Mouse (Mus musculus): ENCODE data around the gene Pfkp. TPM values are rescaled to one million over a fixed set of nuclear protein-coding genes. Genes with fewer than 3 reads are reported as not detected.

The Pfkp gene
- polyA plus RNA-seq, 1 experiment from 2014 or later = 26.8 TPM

DNA sequence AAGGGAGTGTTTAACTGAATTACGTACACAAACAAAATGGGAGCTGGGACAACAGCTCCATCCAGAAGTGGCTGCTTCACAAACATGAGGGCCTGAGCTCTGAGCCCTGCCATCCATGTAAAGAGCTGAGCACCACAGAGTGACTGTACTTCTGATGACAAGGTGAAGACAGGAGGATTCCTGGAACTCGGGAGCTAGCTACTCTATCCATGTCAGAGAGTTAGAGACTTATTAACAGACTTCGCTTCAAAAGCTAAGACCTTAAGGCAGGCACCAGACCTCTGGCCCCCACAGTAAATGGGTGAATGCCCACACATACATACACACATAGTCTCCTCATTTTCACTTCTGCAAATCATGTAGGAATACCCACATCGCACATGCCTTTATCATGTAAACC lies 11.6 kb downstream of the Pfkp start:
- no peak overlapping the region for H3K9ac ChIP-seq
- 77% methylated on average over 4 of the region's 4 CpGs for WGBS
- no peak for ATAC-seq (ENCODE audit: insufficient number of reproducible peaks, low FRiP score, low TSS enrichment, low read depth)
- no peak overlapping the region for H3K4me3 ChIP-seq (replicated peaks)
- no peaks in the 10 kb centered on the region for H3K27me3 ChIP-seq
- H3K9me3 ChIP-seq (replicated peaks) = no peaks in the 10 kb centered on the region
- peaks cover 23% of the 10 kb centered on the region for H3K4me1 ChIP-seq
- no peaks in the 10 kb centered on the region for H3K36me3 ChIP-seq
- H3K4me2 ChIP-seq (replicated peaks) = no peak overlapping the region
- no peak overlapping the region for H3K27ac ChIP-seq (replicated peaks)

DNA sequence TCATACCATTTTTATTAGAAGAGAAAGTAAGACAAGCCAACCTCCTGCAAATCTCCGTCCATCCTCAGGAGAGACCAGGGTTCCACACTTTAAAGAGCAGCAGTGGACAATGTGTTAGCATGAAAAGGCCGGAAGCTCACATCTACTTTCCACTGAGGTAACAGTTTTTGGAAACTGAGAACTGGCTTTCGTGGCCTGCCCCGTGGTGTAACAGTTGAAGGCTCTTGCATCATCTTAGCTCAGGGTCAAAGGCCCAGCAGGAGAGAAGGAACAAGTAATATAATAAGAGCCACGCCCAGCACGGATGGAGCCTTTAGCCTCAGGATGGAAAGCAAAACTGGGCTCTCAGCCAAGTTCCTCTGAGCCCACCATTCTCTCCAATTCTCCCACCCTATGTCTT lies 12.1 kb downstream of the Pfkp start:
- Histone ChIP-seq H3K9ac (no peak overlapping the region), H3K4me1 (peaks cover 23% of the 10 kb centered on the region), H3K4me2 (replicated peaks) (no peak overlapping the region), H3K27ac (replicated peaks) (no peak overlapping the region), H3K9me3 (replicated peaks) (no peaks in the 10 kb centered on the region), H3K4me3 (replicated peaks) (no peak overlapping the region), H3K36me3 (no peaks in the 10 kb centered on the region), H3K27me3 (no peaks in the 10 kb centered on the region)
- ATAC-seq (ENCODE audit: insufficient number of reproducible peaks, low FRiP score, low TSS enrichment, low read depth) = no peak
- 53% methylated on average over 6 of the region's 6 CpGs for WGBS

DNA sequence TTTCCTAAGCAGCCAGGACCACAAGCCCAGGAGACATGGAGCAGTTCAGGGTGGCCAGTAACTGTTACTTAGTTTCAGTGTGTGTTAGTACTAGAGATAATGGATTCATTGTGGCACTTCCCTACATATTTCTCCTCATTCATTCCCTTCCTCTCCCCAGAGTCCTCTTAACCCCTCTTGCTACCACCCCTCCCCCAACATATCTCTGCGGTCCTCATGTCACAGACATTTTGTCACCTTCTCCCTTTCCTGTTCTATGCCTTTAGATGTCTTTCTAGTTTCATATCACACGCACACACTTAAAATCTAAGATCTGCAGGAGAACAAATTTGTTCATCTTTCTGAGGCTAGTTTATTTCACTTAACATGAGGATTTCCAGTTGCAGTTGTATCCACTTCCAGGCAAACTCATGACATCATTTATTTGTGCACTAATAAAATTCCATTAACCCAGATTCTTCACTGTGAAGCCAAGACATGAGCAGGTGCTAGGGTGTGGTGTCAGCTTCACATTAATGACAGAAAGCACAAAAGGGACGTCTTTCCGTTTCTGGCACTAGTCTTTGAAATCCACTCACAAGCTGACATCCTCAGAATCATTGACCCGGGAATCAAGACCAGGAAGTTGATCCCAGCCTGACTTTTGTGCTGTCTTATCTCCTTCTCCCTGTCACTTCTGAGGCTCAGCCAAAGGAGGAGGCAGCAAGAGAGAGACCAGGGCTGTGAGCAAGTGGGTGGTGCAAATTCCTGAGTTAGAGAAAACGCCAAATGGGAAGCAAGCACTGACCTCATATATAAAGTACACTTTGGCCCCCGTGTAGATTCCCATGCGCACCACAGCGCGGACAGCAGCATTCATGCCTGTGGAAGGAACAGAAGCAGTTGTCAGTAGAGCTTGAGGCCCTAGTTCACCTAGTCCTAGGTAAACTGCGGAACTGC lies 13.2 kb downstream of the Pfkp start:
- Histone ChIP-seq H3K9ac (no peak overlapping the region), H3K4me2 (replicated peaks) (no peak overlapping the region), H3K4me1 (peaks cover 23% of the 10 kb centered on the region), H3K36me3 (no peaks in the 10 kb centered on the region), H3K27me3 (no peaks in the 10 kb centered on the region), H3K9me3 (replicated peaks) (no peaks in the 10 kb centered on the region), H3K27ac (replicated peaks) (no peak overlapping the region), H3K4me3 (replicated peaks) (no peak overlapping the region)
- 57% methylated on average over 11 of the region's 11 CpGs for WGBS
- ATAC-seq (ENCODE audit: insufficient number of reproducible peaks, low FRiP score, low TSS enrichment, low read depth) = no peak

DNA sequence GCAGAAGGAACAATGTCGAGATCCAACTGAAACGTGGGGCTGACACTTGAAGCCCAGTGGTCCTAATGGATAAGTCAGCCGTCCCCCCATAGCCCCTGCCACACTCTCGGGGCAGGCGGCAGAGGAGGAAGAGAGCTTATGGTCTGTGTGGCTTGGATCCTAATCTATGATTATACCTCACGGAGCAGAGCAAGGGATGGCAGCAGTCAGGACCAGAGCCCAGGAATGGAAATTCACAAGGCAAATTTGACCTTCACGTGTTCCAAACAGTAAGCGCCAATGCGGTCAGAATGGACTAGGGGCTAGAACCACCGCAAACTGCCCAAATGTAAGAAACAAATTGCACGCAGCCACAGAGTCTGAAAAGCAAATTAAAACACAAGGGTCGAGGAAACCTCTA lies 14.5 kb downstream of the Pfkp start:
- peaks cover 23% of the 10 kb centered on the region for H3K4me1 ChIP-seq
- no peak overlapping the region for H3K4me3 ChIP-seq (replicated peaks)
- no peak overlapping the region for H3K27ac ChIP-seq (replicated peaks)
- ATAC-seq (ENCODE audit: insufficient number of reproducible peaks, low FRiP score, low TSS enrichment, low read depth) = 0 out of 2 replicates have a peak, but pooled peaks have one; percentile 7
- no peak overlapping the region for H3K4me2 ChIP-seq (replicated peaks)
- no peaks in the 10 kb centered on the region for H3K9me3 ChIP-seq (replicated peaks)
- no peaks in the 10 kb centered on the region for H3K27me3 ChIP-seq
- 67% methylated on average over 12 of the region's 12 CpGs for WGBS
- H3K36me3 ChIP-seq = no peaks in the 10 kb centered on the region
- H3K9ac ChIP-seq = no peak overlapping the region

DNA sequence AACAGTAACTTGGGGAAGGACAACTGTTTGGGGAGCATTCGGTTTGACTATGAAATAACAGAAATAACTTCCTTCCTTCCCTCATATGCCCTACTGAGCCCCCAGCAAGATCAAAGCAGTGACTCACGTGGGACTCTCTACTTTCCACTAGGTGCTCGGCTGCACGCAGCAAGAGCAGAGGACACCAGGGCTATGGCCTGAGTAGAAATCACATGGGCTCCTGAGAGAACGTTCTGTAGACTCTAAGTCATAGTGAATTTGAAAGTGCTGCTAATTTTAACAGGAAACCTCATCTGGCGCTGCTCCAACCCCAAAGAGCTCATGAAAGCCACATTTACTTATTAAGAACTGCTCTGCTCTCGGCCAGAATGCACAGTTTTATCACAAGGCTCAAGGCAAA lies 15.1 kb downstream of the Pfkp start:
- H3K27ac ChIP-seq (replicated peaks) = no peak overlapping the region

DNA sequence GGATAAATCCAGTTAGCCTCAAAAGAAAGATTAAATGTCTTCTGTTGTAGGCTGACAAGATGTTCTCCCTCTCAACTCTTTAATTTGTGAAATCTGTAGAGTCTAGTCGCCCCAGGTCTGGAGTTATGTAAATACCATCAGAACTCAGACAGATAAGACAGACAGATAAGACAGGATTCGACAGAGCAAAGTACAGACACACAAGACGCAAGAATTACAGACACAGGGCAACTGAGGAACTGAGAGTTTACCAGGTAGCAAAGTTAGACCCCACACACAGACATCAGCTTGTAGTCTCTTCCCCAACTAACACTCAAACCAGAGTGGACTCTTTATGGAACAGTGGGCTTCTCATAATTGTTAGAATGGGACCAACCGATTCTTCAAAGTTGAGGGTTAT lies 15.6 kb downstream of the Pfkp start:
- Histone ChIP-seq H3K9me3 (replicated peaks) (no peaks in the 10 kb centered on the region), H3K27me3 (no peaks in the 10 kb centered on the region), H3K27ac (replicated peaks) (no peak overlapping the region), H3K9ac (no peak overlapping the region), H3K36me3 (no peaks in the 10 kb centered on the region), H3K4me3 (replicated peaks) (no peak overlapping the region), H3K4me2 (replicated peaks) (no peak overlapping the region), H3K4me1 (peaks cover 23% of the 10 kb centered on the region)
- WGBS = 58% methylated on average over 4 of the region's 4 CpGs
- no peak for ATAC-seq (ENCODE audit: insufficient number of reproducible peaks, low FRiP score, low TSS enrichment, low read depth)

More for the DNA sequence above, 15.1 kb downstream of the Pfkp start:
- Histone ChIP-seq H3K4me2 (replicated peaks) (no peak overlapping the region), H3K4me1 (peaks cover 23% of the 10 kb centered on the region), H3K27me3 (no peaks in the 10 kb centered on the region), H3K9me3 (replicated peaks) (no peaks in the 10 kb centered on the region), H3K9ac (no peak overlapping the region), H3K36me3 (no peaks in the 10 kb centered on the region), H3K4me3 (replicated peaks) (no peak overlapping the region)
- ATAC-seq (ENCODE audit: insufficient number of reproducible peaks, low FRiP score, low TSS enrichment, low read depth) = no peak
- 25% methylated on average over 7 of the region's 7 CpGs for WGBS

DNA sequence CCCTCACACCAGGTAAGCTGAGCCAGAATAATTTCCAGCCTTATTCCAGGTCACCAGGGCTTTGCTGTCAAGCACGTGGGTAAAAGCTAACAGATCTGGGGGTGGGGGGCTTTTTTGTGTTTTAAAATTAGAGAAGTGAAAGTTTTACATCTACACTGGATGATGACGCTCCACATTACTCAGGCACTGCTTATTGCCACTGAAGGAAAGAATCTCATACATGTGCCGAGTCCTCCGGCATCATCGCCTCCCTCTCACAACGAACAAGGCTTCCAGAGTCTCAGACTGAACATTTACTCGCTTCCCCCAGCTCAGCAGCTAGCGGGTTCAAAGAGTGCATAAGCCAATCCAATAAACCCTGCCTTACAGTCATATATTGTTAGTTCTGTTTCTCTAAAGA lies 16.1 kb downstream of the Pfkp start:
- Histone ChIP-seq H3K9me3 (replicated peaks) (no peaks in the 10 kb centered on the region), H3K27ac (replicated peaks) (no peak overlapping the region), H3K4me2 (replicated peaks) (no peak overlapping the region), H3K4me3 (replicated peaks) (no peak overlapping the region), H3K36me3 (no peaks in the 10 kb centered on the region), H3K27me3 (no peaks in the 10 kb centered on the region), H3K4me1 (peaks cover 23% of the 10 kb centered on the region), H3K9ac (no peak overlapping the region)
- ATAC-seq (ENCODE audit: insufficient number of reproducible peaks, low FRiP score, low TSS enrichment, low read depth) = no peak
- 48% methylated on average over 8 of the region's 8 CpGs for WGBS

DNA sequence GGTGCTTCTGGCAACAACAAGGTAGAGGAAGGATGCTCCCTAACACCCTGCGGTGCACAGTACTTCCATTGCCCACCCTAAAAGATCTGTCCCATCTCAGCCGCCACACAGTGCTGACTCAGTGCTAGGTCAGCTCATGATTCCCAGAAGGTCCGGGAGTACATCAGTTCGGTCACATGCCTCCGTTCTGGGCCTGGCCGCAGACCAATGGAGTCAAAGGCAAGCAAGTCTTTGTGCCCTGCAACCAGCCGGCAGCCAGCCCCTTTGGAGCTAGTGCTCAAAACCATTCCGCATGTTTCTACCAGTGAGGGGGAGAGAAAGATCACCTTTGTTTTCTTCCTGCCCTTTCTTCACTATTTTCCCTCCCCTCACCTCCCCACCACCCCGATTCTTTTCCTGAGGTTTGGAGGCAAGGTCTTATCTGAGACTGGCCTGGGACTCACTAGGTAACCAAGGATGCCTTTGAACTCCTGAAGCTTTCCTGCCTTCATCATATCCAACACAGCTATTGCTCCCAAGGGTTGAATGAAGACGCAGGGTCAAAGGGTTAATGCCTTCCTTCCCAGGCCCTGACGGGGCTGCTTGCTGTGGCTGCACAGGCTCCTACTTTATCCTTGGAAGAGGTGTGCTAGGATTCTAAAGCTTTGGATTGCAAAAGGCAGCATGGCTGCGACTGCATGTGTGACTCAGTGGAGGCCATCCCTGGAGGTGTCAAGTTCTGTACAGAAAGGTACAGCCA lies 16.6 kb downstream of the Pfkp start:
- Histone ChIP-seq H3K4me3 (replicated peaks) (no peak overlapping the region), H3K27me3 (no peaks in the 10 kb centered on the region)

DNA sequence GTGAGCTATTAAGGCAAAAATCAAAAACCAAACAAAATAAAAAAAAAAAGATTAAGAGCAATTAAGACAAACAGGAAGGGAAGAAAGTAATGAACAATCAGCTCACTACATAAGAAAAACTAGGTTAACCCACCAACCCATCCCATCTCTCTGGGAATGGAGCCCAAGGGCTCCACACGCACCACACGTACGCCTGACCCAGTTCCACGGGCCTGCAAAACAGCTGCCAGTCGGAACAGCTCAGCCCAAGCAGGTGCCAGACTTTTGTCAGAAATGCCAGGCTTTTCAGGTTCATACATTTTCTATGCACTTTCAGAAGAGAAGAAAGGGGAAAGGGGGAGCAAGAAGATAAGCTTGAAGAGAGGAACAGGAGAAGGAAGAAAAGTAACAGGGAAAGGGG lies 17.9 kb downstream of the Pfkp start:
- WGBS = 75% methylated on average over 5 of the region's 5 CpGs
- Histone ChIP-seq H3K27me3 (no peaks in the 10 kb centered on the region), H3K4me2 (replicated peaks) (no peak overlapping the region), H3K4me3 (replicated peaks) (no peak overlapping the region), H3K9me3 (replicated peaks) (no peaks in the 10 kb centered on the region), H3K4me1 (peaks cover 16% of the 10 kb centered on the region), H3K9ac (no peak overlapping the region), H3K36me3 (no peaks in the 10 kb centered on the region), H3K27ac (replicated peaks) (no peak overlapping the region)
- ATAC-seq (ENCODE audit: insufficient number of reproducible peaks, low FRiP score, low TSS enrichment, low read depth) = no peak

More for the DNA sequence above, 16.6 kb downstream of the Pfkp start:
- Histone ChIP-seq H3K36me3 (no peaks in the 10 kb centered on the region), H3K4me2 (replicated peaks) (no peak overlapping the region), H3K4me1 (peaks cover 21% of the 10 kb centered on the region), H3K9ac (no peak overlapping the region), H3K27ac (replicated peaks) (no peak overlapping the region), H3K9me3 (replicated peaks) (no peaks in the 10 kb centered on the region)
- ATAC-seq (ENCODE audit: insufficient number of reproducible peaks, low FRiP score, low TSS enrichment, low read depth) = no peak
- 67% methylated on average over 12 of the region's 12 CpGs for WGBS

DNA sequence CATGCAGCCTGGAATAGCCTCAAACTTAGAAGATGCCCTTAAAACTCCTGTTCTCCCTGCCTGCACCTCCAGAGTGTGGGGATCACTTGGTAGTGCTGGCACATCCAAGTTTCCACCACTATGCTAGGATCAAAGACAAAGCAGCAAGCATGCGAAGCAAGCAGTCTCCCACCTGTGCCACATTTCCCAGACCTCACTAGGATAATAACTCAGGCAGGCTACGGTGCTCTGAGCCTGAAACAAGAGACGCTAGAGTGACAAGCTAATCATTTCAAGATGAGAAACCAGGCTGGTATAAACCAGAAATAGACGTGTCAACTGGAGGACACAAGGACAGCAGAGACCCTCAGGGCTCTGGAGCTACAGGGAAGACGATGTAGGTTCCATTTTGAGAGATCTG lies 18.6 kb downstream of the Pfkp start:
- ATAC-seq (ENCODE audit: insufficient number of reproducible peaks, low FRiP score, low TSS enrichment, low read depth) = no peak
- no peak overlapping the region for H3K4me3 ChIP-seq (replicated peaks)
- H3K4me1 ChIP-seq = peaks cover 16% of the 10 kb centered on the region
- no peaks in the 10 kb centered on the region for H3K27me3 ChIP-seq
- no peaks in the 10 kb centered on the region for H3K9me3 ChIP-seq (replicated peaks)
- H3K4me2 ChIP-seq (replicated peaks) = no peak overlapping the region
- H3K36me3 ChIP-seq = no peaks in the 10 kb centered on the region
- H3K9ac ChIP-seq = no peak overlapping the region
- 18% methylated on average over 5 of the region's 5 CpGs for WGBS
- no peak overlapping the region for H3K27ac ChIP-seq (replicated peaks)

DNA sequence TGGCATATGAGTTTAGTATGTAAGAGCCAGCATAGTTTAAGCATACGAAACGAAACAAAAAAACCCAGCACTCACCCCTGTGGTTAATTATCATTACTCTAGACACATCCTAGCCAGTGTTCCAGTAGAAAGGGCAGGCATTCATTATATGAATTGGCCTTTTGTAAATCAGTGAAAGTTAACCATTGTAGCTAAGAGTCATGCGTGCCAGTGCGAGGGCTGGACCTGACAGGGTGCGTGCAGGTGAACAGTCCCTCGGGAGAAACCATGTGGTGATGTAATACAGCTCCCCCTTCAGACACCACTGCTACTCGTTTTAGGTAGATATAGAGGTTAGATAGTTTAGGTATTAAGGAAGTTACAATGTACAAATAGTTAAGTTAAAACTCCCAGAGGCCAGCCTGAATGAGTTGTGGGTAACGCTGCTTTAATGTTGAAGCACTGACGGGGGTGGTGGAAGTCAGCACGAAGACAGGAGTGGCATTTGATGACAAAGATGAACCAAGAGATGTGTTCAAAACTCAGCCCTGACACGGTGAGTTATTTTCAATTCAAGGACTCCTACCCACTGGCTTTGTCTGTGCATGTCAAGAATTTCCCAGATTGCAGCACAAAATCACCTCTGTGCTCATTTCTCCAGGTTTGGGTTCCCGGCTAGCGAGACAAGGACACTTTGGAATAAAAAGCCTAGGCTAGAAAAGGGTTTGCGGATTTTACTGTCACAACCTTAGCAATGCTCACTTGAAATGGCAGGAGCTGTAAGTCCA lies 19.4 kb downstream of the Pfkp start:
- ATAC-seq (ENCODE audit: insufficient number of reproducible peaks, low FRiP score, low TSS enrichment, low read depth) = no peak
- Histone ChIP-seq H3K4me2 (replicated peaks) (no peak overlapping the region), H3K4me3 (replicated peaks) (no peak overlapping the region), H3K9ac (no peak overlapping the region), H3K27ac (replicated peaks) (no peak overlapping the region), H3K4me1 (peaks cover 14% of the 10 kb centered on the region), H3K36me3 (no peaks in the 10 kb centered on the region), H3K9me3 (replicated peaks) (no peaks in the 10 kb centered on the region), H3K27me3 (no peaks in the 10 kb centered on the region)
- WGBS = 67% methylated on average over 14 of the region's 14 CpGs

Data from embryonic facial prominence, embryonic 15.5 days (tissue).